Mouse (Mus musculus) myocyte (in vitro differentiated cells): Measurements from ENCODE around the gene Usp37. TPM values are rescaled to one million over a fixed set of nuclear protein-coding genes. Genes with fewer than 3 reads are reported as not detected.

Experiments
- H3K27me3 ChIP-seq: one replicate; pipeline ENCODE4 v1.6.1; 2011; ENCODE audit not compliant: control insufficient read depth, insufficient read depth, insufficient read length
- H3K36me3 ChIP-seq: one replicate; pipeline ENCODE4 v1.6.1; 2011; ENCODE audit not compliant: control insufficient read depth, insufficient read depth
- H3K4me2 ChIP-seq: one replicate; pipeline ENCODE4 v1.6.1; 2011; ENCODE audit warnings: low read depth, control low read depth
- H3K4me3 ChIP-seq: one replicate; pipeline ENCODE4 v1.5.1; 2011; ENCODE audit warnings: mild to moderate bottlenecking, control low read depth, moderate library complexity
- H3K79me2 ChIP-seq: one replicate; pipeline ENCODE4 v1.6.1; 2011; ENCODE audit not compliant: control insufficient read depth, insufficient read depth
- H3ac ChIP-seq: one replicate; pipeline ENCODE4 v1.6.1; 2011; ENCODE audit not compliant: control insufficient read depth, insufficient read length
- CEBPB ChIP-seq: IDR thresholded peaks from 2 replicates; pipeline ENCODE4 v1.6.1; 2011; ENCODE audit warnings: mild to moderate bottlenecking, moderate library complexity; ENCODE audit not compliant: poor library complexity, insufficient read depth, severe bottlenecking
- E2F4 ChIP-seq: IDR thresholded peaks from one replicate; pipeline ENCODE4 v1.6.1; 2011; ENCODE audit warnings: mild to moderate bottlenecking, control low read depth, moderate library complexity; ENCODE audit not compliant: insufficient read depth
- MAX ChIP-seq: IDR thresholded peaks from one replicate; pipeline ENCODE4 v1.6.1; 2011; ENCODE audit warnings: low read depth, mild to moderate bottlenecking, control low read depth
- MYOD1 ChIP-seq, 3 experiments: IDR thresholded peaks; one replicate each; pipeline ENCODE4 v1.6.1; 2011; ENCODE audit warnings: control low read depth in 2 of 3, low read depth in 2 of 3, mild to moderate bottlenecking in 2 of 3, moderate library complexity in 1 of 3; ENCODE audit not compliant: insufficient read length in 2 of 3, control insufficient read depth in 1 of 3
- MYOG ChIP-seq, 3 experiments: IDR thresholded peaks; one replicate each; pipeline ENCODE4 v1.6.1; 2011; ENCODE audit warnings: control low read depth in 2 of 3, low read depth in 2 of 3, mild to moderate bottlenecking in 2 of 3; ENCODE audit not compliant: insufficient read length in 2 of 3, control insufficient read depth in 1 of 3, insufficient read depth in 1 of 3
- POLR2A ChIP-seq: IDR thresholded peaks from one replicate; pipeline ENCODE4 v1.6.1; 2011; ENCODE audit warnings: low read depth, mild to moderate bottlenecking, control low read depth, moderate library complexity; ENCODE audit not compliant: insufficient read length
- POLR2AphosphoS2 ChIP-seq: IDR thresholded peaks from one replicate; pipeline ENCODE4 v1.6.1; 2011; ENCODE audit warnings: low read depth, control low read depth; ENCODE audit not compliant: insufficient read length
- REST ChIP-seq: IDR thresholded peaks from one replicate; pipeline ENCODE4 v1.6.1; 2011; ENCODE audit warnings: mild to moderate bottlenecking, control low read depth, moderate library complexity; ENCODE audit not compliant: insufficient read depth, insufficient read length
- SRF ChIP-seq: IDR thresholded peaks from one replicate; pipeline ENCODE4 v1.6.1; 2011; ENCODE audit warnings: low read depth; ENCODE audit not compliant: control insufficient read depth, insufficient read length
- TCF12 ChIP-seq: IDR thresholded peaks from one replicate; pipeline ENCODE4 v1.6.1; 2011; ENCODE audit warnings: mild to moderate bottlenecking, control low read depth; ENCODE audit not compliant: poor library complexity, insufficient read depth, severe bottlenecking
- TCF3 ChIP-seq: IDR thresholded peaks from one replicate; pipeline ENCODE4 v1.6.1; 2011; ENCODE audit warnings: low read depth, control low read depth; ENCODE audit not compliant: insufficient read length
- USF1 ChIP-seq: IDR thresholded peaks from one replicate; pipeline ENCODE4 v1.6.1; 2011; ENCODE audit warnings: low read depth, mild to moderate bottlenecking, control low read depth, moderate library complexity
- polyA plus RNA-seq: library from polyadenylated mRNA; unstranded; fragments of >200 nt; fragmentation: generic; extraction: Trizol; gene quantifications from one replicate; pipeline ENCODE4 v1.2.1, GENCODE M21; 2012; ENCODE audit warnings: missing spikeins

Gene Usp37
- polyA plus RNA-seq, 1 experiment = 2.9 TPM

- no peak overlapping the region for H3K4me3 ChIP-seq
- no peak overlapping the region for H3ac ChIP-seq
- peaks cover 18% of the 10 kb centered on the region for H3K79me2 ChIP-seq
- H3K4me2 ChIP-seq = no peak overlapping the region
- no peaks in the 10 kb centered on the region for H3K36me3 ChIP-seq
- H3K27me3 ChIP-seq = no peaks in the 10 kb centered on the region
- TF ChIP-seq SRF (no peak), MAX (no peak), REST (no peak), POLR2AphosphoS2 (no peak), TCF12 (no peak), E2F4 (no peak), POLR2A (no peak), MYOG (IDR thresholded peaks at IDR 0.05; ENCODE audit: control insufficient read depth in 1 of 3, insufficient read depth in 1 of 3, insufficient read length in 2 of 3, low read depth in 2 of 3) (no peak), TCF3 (no peak)
Observed at GRCm38 (mm10) chr1:74394311-74394710, 149.8 kb downstream of the Usp37 start.

GRCm38 (mm10) chr1:74393697-74394096, 150.4 kb downstream of the Usp37 start:
- TF ChIP-seq MYOG (IDR thresholded peaks at IDR 0.05; ENCODE audit: control insufficient read depth in 1 of 3, insufficient read depth in 1 of 3, insufficient read length in 2 of 3, low read depth in 2 of 3) = no peak
- TF ChIP-seq CEBPB = no peak
- no peak for TF ChIP-seq MAX
- no peak for TF ChIP-seq TCF12
- TF ChIP-seq MYOD1 (IDR thresholded peaks at IDR 0.05; ENCODE audit: control insufficient read depth in 1 of 3, insufficient read length in 2 of 3, low read depth in 2 of 3) = no peak
- no peak for TF ChIP-seq E2F4
- no peak for TF ChIP-seq TCF3
- no peak for TF ChIP-seq POLR2AphosphoS2
- no peak for TF ChIP-seq REST
- TF ChIP-seq SRF = no peak
- TF ChIP-seq USF1 = no peak
- no peak for TF ChIP-seq POLR2A
- H3K27me3 ChIP-seq = no peaks in the 10 kb centered on the region
- no peaks in the 10 kb centered on the region for H3K36me3 ChIP-seq
- no peak overlapping the region for H3ac ChIP-seq
- peaks cover 18% of the 10 kb centered on the region for H3K79me2 ChIP-seq
- H3K4me3 ChIP-seq = no peak overlapping the region
- H3K4me2 ChIP-seq = no peak overlapping the region

- TF ChIP-seq USF1 (no peak), MYOG (IDR thresholded peaks at IDR 0.05; ENCODE audit: control insufficient read depth in 1 of 3, insufficient read depth in 1 of 3, insufficient read length in 2 of 3, low read depth in 2 of 3) (no peak), MYOD1 (IDR thresholded peaks at IDR 0.05; ENCODE audit: control insufficient read depth in 1 of 3, insufficient read length in 2 of 3, low read depth in 2 of 3) (no peak), TCF3 (no peak), REST (no peak), POLR2AphosphoS2 (no peak), SRF (no peak), MAX (no peak)
- Histone ChIP-seq H3K4me2 (peak overlapping the region; percentile 84), H3K36me3 (no peaks in the 10 kb centered on the region), H3K27me3 (no peaks in the 10 kb centered on the region), H3K4me3 (peak overlapping the region; percentile 55), H3K79me2 (peaks cover 18% of the 10 kb centered on the region), H3ac (peak overlapping the region; percentile 95)
Observed at GRCm38 (mm10) chr1:74393010-74393409, 151.1 kb downstream of the Usp37 start.

GRCm38 (mm10) chr1:74392446-74392994, 151.6 kb downstream of the Usp37 start:
- no peak for TF ChIP-seq CEBPB
- no peak for TF ChIP-seq MYOG (IDR thresholded peaks at IDR 0.05; ENCODE audit: control insufficient read depth in 1 of 3, insufficient read depth in 1 of 3, insufficient read length in 2 of 3, low read depth in 2 of 3)
- no peak for TF ChIP-seq MAX
- TF ChIP-seq SRF = no peak
- no peak for TF ChIP-seq TCF12
- TF ChIP-seq MYOD1 (IDR thresholded peaks at IDR 0.05; ENCODE audit: control insufficient read depth in 1 of 3, insufficient read length in 2 of 3, low read depth in 2 of 3) = no peak
- TF ChIP-seq POLR2A = no peak
- no peak for TF ChIP-seq USF1
- no peak for TF ChIP-seq E2F4
- TF ChIP-seq TCF3 = no peak
- TF ChIP-seq POLR2AphosphoS2 = no peak
- TF ChIP-seq REST = no peak
- Histone ChIP-seq H3K36me3 (no peaks in the 10 kb centered on the region), H3K4me3 (peak overlapping the region; percentile 55), H3K4me2 (peak overlapping the region; percentile 84), H3K79me2 (peaks cover 18% of the 10 kb centered on the region), H3ac (peak overlapping the region; percentile 95), H3K27me3 (no peaks in the 10 kb centered on the region)
